Mouse (Mus musculus): ENCODE measurements around the gene Ntrk1.

GRCm38 (mm10) chr3:87768431-87768830 is 26.5 kb downstream of the Ntrk1 start:
- TF ChIP-seq CTCF (IDR thresholded peaks at IDR 0.05; ENCODE audit: insufficient read depth, low read depth, low read length) = no peak
- TF ChIP-seq POLR2A (IDR thresholded peaks at IDR 0.05; ENCODE audit: insufficient read depth, low read depth, low read length) = no peak

All from olfactory bulb, adult 2 months (tissue).